Mouse (Mus musculus): ENCODE results near the gene Ipmk. TPM values are rescaled to one million over a fixed set of nuclear protein-coding genes. Genes with fewer than 3 reads are reported as not detected.

Ipmk gene
- polyA plus RNA-seq, 1 experiment from 2014 or later, result 17.2 TPM

- Histone ChIP-seq H3K9me3 (ENCODE audit: low read depth, low read length) (no peaks in the 10 kb centered on the region), H3K4me3 (ENCODE audit: low read depth, low read length) (no peak overlapping the region), H3K4me2 (no peak overlapping the region), H3K36me3 (ENCODE audit: insufficient read depth) (no peaks in the 10 kb centered on the region), H3K27ac (ENCODE audit: low read depth) (no peak overlapping the region), H3K9ac (no peak overlapping the region), H3K4me1 (ENCODE audit: insufficient read depth) (no peaks in the 10 kb centered on the region), H3K27me3 (ENCODE audit: insufficient read depth, low read length) (no peaks in the 10 kb centered on the region)
- no peak for ATAC-seq (ENCODE audit: insufficient read depth)
- DNase-seq, result peak; percentile 91
- 39% methylated on average over 14 of the region's 14 CpGs for WGBS
- peak; percentile 85 for TF ChIP-seq CTCF (IDR thresholded peaks at IDR 0.05; ENCODE audit: low read depth)
Measured at GRCm38 (mm10) chr10:71422047-71423037, 74.8 kb downstream of the Ipmk start.

GRCm38 (mm10) chr10:71426740-71427139, 79.2 kb downstream of the Ipmk start:
- no peak overlapping the region for H3K4me3 ChIP-seq (ENCODE audit: low read depth, low read length)
- TF ChIP-seq CTCF (IDR thresholded peaks at IDR 0.05; ENCODE audit: low read depth), result no peak
- ATAC-seq (ENCODE audit: insufficient read depth), result no peak
- no peaks in the 10 kb centered on the region for H3K4me1 ChIP-seq (ENCODE audit: insufficient read depth)
- WGBS, result 39% methylated on average over 6 of the region's 6 CpGs
- no peaks in the 10 kb centered on the region for H3K27me3 ChIP-seq (ENCODE audit: insufficient read depth, low read length)
- no peak overlapping the region for H3K27ac ChIP-seq (ENCODE audit: low read depth)
- H3K9me3 ChIP-seq (ENCODE audit: low read depth, low read length), result no peaks in the 10 kb centered on the region
- H3K36me3 ChIP-seq (ENCODE audit: insufficient read depth), result no peaks in the 10 kb centered on the region
- no peak overlapping the region for H3K4me2 ChIP-seq
- DNase-seq, result no peak
- no peak overlapping the region for H3K9ac ChIP-seq

- H3K9ac ChIP-seq, result no peak overlapping the region
- TF ChIP-seq CTCF (IDR thresholded peaks at IDR 0.05; ENCODE audit: low read depth), result no peak
- no peak overlapping the region for H3K4me2 ChIP-seq
- no peak overlapping the region for H3K27ac ChIP-seq (ENCODE audit: low read depth)
- H3K4me1 ChIP-seq (ENCODE audit: insufficient read depth), result no peaks in the 10 kb centered on the region
- DNase-seq (no peak), ATAC-seq (ENCODE audit: insufficient read depth) (no peak)
- no peaks in the 10 kb centered on the region for H3K36me3 ChIP-seq (ENCODE audit: insufficient read depth)
- 25% methylated on average over 10 of the region's 10 CpGs for WGBS
- H3K27me3 ChIP-seq (ENCODE audit: insufficient read depth, low read length), result no peaks in the 10 kb centered on the region
- no peaks in the 10 kb centered on the region for H3K9me3 ChIP-seq (ENCODE audit: low read depth, low read length)
- H3K4me3 ChIP-seq (ENCODE audit: low read depth, low read length), result no peak overlapping the region
Measured at GRCm38 (mm10) chr10:71427381-71427780, 79.8 kb downstream of the Ipmk start.

- DNase-seq (peak; percentile 63), ATAC-seq (ENCODE audit: insufficient read depth) (no peak)
- no peaks in the 10 kb centered on the region for H3K27me3 ChIP-seq (ENCODE audit: insufficient read depth, low read length)
- WGBS, result 54% methylated on average over 13 of the region's 13 CpGs
- H3K9me3 ChIP-seq (ENCODE audit: low read depth, low read length), result no peaks in the 10 kb centered on the region
- no peak overlapping the region for H3K4me2 ChIP-seq
- TF ChIP-seq CTCF (IDR thresholded peaks at IDR 0.05; ENCODE audit: low read depth), result peak; percentile 13; the same call in 1 of the 2 replicates
- no peak overlapping the region for H3K27ac ChIP-seq (ENCODE audit: low read depth)
- no peak overlapping the region for H3K4me3 ChIP-seq (ENCODE audit: low read depth, low read length)
- H3K9ac ChIP-seq, result no peak overlapping the region
- H3K4me1 ChIP-seq (ENCODE audit: insufficient read depth), result no peaks in the 10 kb centered on the region
- no peaks in the 10 kb centered on the region for H3K36me3 ChIP-seq (ENCODE audit: insufficient read depth)
Measured at GRCm38 (mm10) chr10:71428246-71428864, 80.8 kb downstream of the Ipmk start.

- Histone ChIP-seq H3K9me3 (ENCODE audit: low read depth, low read length) (no peaks in the 10 kb centered on the region), H3K27ac (ENCODE audit: low read depth) (no peak overlapping the region), H3K9ac (no peak overlapping the region), H3K36me3 (ENCODE audit: insufficient read depth) (no peaks in the 10 kb centered on the region), H3K4me2 (no peak overlapping the region), H3K27me3 (ENCODE audit: insufficient read depth, low read length) (no peaks in the 10 kb centered on the region), H3K4me3 (ENCODE audit: low read depth, low read length) (no peak overlapping the region), H3K4me1 (ENCODE audit: insufficient read depth) (no peaks in the 10 kb centered on the region)
- TF ChIP-seq CTCF (IDR thresholded peaks at IDR 0.05; ENCODE audit: low read depth), result peak; percentile 17; the same call in 1 of the 2 replicates
- DNase-seq, result no peak
- WGBS, result 88% methylated on average over 6 of the region's 6 CpGs
- no peak for ATAC-seq (ENCODE audit: insufficient read depth)
Measured at GRCm38 (mm10) chr10:71430661-71431060, 83.1 kb downstream of the Ipmk start.

- TF ChIP-seq CTCF (IDR thresholded peaks at IDR 0.05; ENCODE audit: low read depth), result no peak
Measured at GRCm38 (mm10) chr10:71443086-71443485, 95.5 kb downstream of the Ipmk start.

GRCm38 (mm10) chr10:71447661-71448060, 100.1 kb downstream of the Ipmk start:
- no peak for ATAC-seq (ENCODE audit: insufficient read depth)
- 56% methylated on average over 8 of the region's 8 CpGs for WGBS
- Histone ChIP-seq H3K9ac (no peak overlapping the region), H3K9me3 (ENCODE audit: low read depth, low read length) (no peaks in the 10 kb centered on the region), H3K27me3 (ENCODE audit: insufficient read depth, low read length) (no peaks in the 10 kb centered on the region), H3K36me3 (ENCODE audit: insufficient read depth) (no peaks in the 10 kb centered on the region), H3K4me3 (ENCODE audit: low read depth, low read length) (no peak overlapping the region), H3K4me2 (no peak overlapping the region), H3K4me1 (ENCODE audit: insufficient read depth) (no peaks in the 10 kb centered on the region), H3K27ac (ENCODE audit: low read depth) (no peak overlapping the region)
- TF ChIP-seq CTCF (IDR thresholded peaks at IDR 0.05; ENCODE audit: low read depth), result no peak
- DNase-seq, result no peak

More at GRCm38 (mm10) chr10:71443086-71443485, 95.5 kb downstream of the Ipmk start:
- H3K4me3 ChIP-seq (ENCODE audit: low read depth, low read length), result no peak overlapping the region
- ATAC-seq (ENCODE audit: insufficient read depth) (no peak), DNase-seq (no peak)
- H3K27ac ChIP-seq (ENCODE audit: low read depth), result no peak overlapping the region
- H3K4me1 ChIP-seq (ENCODE audit: insufficient read depth), result no peaks in the 10 kb centered on the region
- H3K4me2 ChIP-seq, result no peak overlapping the region
- no peaks in the 10 kb centered on the region for H3K27me3 ChIP-seq (ENCODE audit: insufficient read depth, low read length)
- no peak overlapping the region for H3K9ac ChIP-seq
- no peaks in the 10 kb centered on the region for H3K9me3 ChIP-seq (ENCODE audit: low read depth, low read length)
- H3K36me3 ChIP-seq (ENCODE audit: insufficient read depth), result no peaks in the 10 kb centered on the region
